Mouse (Mus musculus): ENCODE results near the gene Ankrd63. TPM values are rescaled to one million over a fixed set of nuclear protein-coding genes. Genes with fewer than 3 reads are reported as not detected.
A peak's percentile ranks its signal among the peaks of the same experiment; 100 is the strongest.

Ankrd63 gene
- polyA plus RNA-seq, 1 experiment from 2014 or later, result 0.37 TPM

GRCm38 (mm10) chr2:118665616-118666015 lies 38.1 kb downstream of the Ankrd63 start:
- ATAC-seq (replicated peaks; ENCODE audit: low FRiP score, low read depth), result no peak
- Histone ChIP-seq H3K4me2 (ENCODE audit: low read length) (no peak overlapping the region), H3K27ac (no peak overlapping the region), H3K27me3 (ENCODE audit: insufficient read depth, low read length) (peaks cover 7% of the 10 kb centered on the region), H3K9me3 (replicated peaks; ENCODE audit: low read length) (no peaks in the 10 kb centered on the region), H3K4me3 (replicated peaks; ENCODE audit: low read depth, low read length) (no peak overlapping the region), H3K9ac (ENCODE audit: low read depth, low read length) (no peak overlapping the region), H3K36me3 (ENCODE audit: insufficient read depth, low read length) (no peaks in the 10 kb centered on the region), H3K4me1 (replicated peaks; ENCODE audit: insufficient read depth, low read length) (0 out of 2 replicates have a peak, but pooled peaks cover 5% of the 10 kb centered on the region)
- no peak for TF ChIP-seq CTCF (IDR thresholded peaks at IDR 0.05; ENCODE audit: low read depth)
- 71% methylated on average over 4 of the region's 4 CpGs for WGBS
- no peak for DNase-seq (ENCODE audit: low spot score)

- Histone ChIP-seq H3K4me1 (replicated peaks; ENCODE audit: insufficient read depth, low read length) (0 out of 2 replicates have a peak, but pooled peaks cover 5% of the 10 kb centered on the region), H3K27ac (no peak overlapping the region), H3K9me3 (replicated peaks; ENCODE audit: low read length) (no peaks in the 10 kb centered on the region), H3K27me3 (ENCODE audit: insufficient read depth, low read length) (peaks cover 7% of the 10 kb centered on the region), H3K9ac (ENCODE audit: low read depth, low read length) (no peak overlapping the region), H3K4me2 (ENCODE audit: low read length) (no peak overlapping the region), H3K4me3 (replicated peaks; ENCODE audit: low read depth, low read length) (no peak overlapping the region), H3K36me3 (ENCODE audit: insufficient read depth, low read length) (no peaks in the 10 kb centered on the region)
- WGBS, result 56% methylated on average over 3 of the region's 3 CpGs
- no peak for ATAC-seq (replicated peaks; ENCODE audit: low FRiP score, low read depth)
- no peak for TF ChIP-seq CTCF (IDR thresholded peaks at IDR 0.05; ENCODE audit: low read depth)
- no peak for DNase-seq (ENCODE audit: low spot score)
Observed at GRCm38 (mm10) chr2:118664975-118665516, 38.7 kb downstream of the Ankrd63 start.

GRCm38 (mm10) chr2:118663804-118664766 lies 39.7 kb downstream of the Ankrd63 start:
- Histone ChIP-seq H3K27me3 (ENCODE audit: insufficient read depth, low read length) (peaks cover 7% of the 10 kb centered on the region), H3K4me1 (replicated peaks; ENCODE audit: insufficient read depth, low read length) (0 out of 2 replicates have a peak, but pooled peaks cover 5% of the 10 kb centered on the region), H3K4me2 (ENCODE audit: low read length) (peak overlapping the region; percentile 72), H3K36me3 (ENCODE audit: insufficient read depth, low read length) (no peaks in the 10 kb centered on the region), H3K9ac (ENCODE audit: low read depth, low read length) (peak overlapping the region; percentile 41; the same call in 1 of the 2 replicates), H3K4me3 (replicated peaks; ENCODE audit: low read depth, low read length) (peak overlapping the region; percentile 36), H3K9me3 (replicated peaks; ENCODE audit: low read length) (no peaks in the 10 kb centered on the region), H3K27ac (no peak overlapping the region)
- WGBS, result 61% methylated on average over 19 of the region's 19 CpGs
- TF ChIP-seq CTCF (IDR thresholded peaks at IDR 0.05; ENCODE audit: low read depth), result no peak
- no peak for DNase-seq (ENCODE audit: low spot score)
- 0 out of 2 replicates have a peak, but pooled peaks have one; percentile 30 for ATAC-seq (replicated peaks; ENCODE audit: low FRiP score, low read depth)

- DNase-seq (ENCODE audit: low spot score) (no peak), ATAC-seq (replicated peaks; ENCODE audit: low FRiP score, low read depth) (peak; percentile 23)
- Histone ChIP-seq H3K27me3 (ENCODE audit: insufficient read depth, low read length) (peaks cover 7% of the 10 kb centered on the region), H3K9me3 (replicated peaks; ENCODE audit: low read length) (no peaks in the 10 kb centered on the region), H3K36me3 (ENCODE audit: insufficient read depth, low read length) (no peaks in the 10 kb centered on the region), H3K4me2 (ENCODE audit: low read length) (peak within 1 kb of the TSS; percentile 72), H3K9ac (ENCODE audit: low read depth, low read length) (peak within 1 kb of the TSS; percentile 41; the same call in 1 of the 2 replicates), H3K27ac (no peak within 1 kb of the TSS), H3K4me3 (replicated peaks; ENCODE audit: low read depth, low read length) (peak within 1 kb of the TSS; percentile 36), H3K4me1 (replicated peaks; ENCODE audit: insufficient read depth, low read length) (0 out of 2 replicates have a peak, but pooled peaks cover 5% of the 10 kb centered on the region)
- WGBS, result 3% methylated on average over 37 of the region's 37 CpGs
- no peak for TF ChIP-seq CTCF (IDR thresholded peaks at IDR 0.05; ENCODE audit: low read depth)
Observed at GRCm38 (mm10) chr2:118662902-118663803, 40.6 kb downstream of the Ankrd63 start, which contains the start of gene Pak6. Pak6 (plus strand) TSS chr2:118663303.

- Histone ChIP-seq H3K9me3 (replicated peaks; ENCODE audit: low read length) (no peaks in the 10 kb centered on the region), H3K4me3 (replicated peaks; ENCODE audit: low read depth, low read length) (no peak overlapping the region), H3K27me3 (ENCODE audit: insufficient read depth, low read length) (peaks cover 7% of the 10 kb centered on the region), H3K9ac (ENCODE audit: low read depth, low read length) (no peak overlapping the region), H3K27ac (no peak overlapping the region), H3K4me2 (ENCODE audit: low read length) (no peak overlapping the region), H3K4me1 (replicated peaks; ENCODE audit: insufficient read depth, low read length) (0 out of 2 replicates have a peak, but pooled peaks cover 5% of the 10 kb centered on the region), H3K36me3 (ENCODE audit: insufficient read depth, low read length) (no peaks in the 10 kb centered on the region)
- TF ChIP-seq CTCF (IDR thresholded peaks at IDR 0.05; ENCODE audit: low read depth), result no peak
- DNase-seq (ENCODE audit: low spot score) (no peak), ATAC-seq (replicated peaks; ENCODE audit: low FRiP score, low read depth) (no peak)
- WGBS, result 81% methylated on average over 9 of the region's 9 CpGs
Observed at GRCm38 (mm10) chr2:118661891-118662290, 41.9 kb downstream of the Ankrd63 start.

All from kidney, postnatal 0 days (tissue).